Mouse (Mus musculus): ENCODE results near the gene Pxn.

The Pxn gene

DNA sequence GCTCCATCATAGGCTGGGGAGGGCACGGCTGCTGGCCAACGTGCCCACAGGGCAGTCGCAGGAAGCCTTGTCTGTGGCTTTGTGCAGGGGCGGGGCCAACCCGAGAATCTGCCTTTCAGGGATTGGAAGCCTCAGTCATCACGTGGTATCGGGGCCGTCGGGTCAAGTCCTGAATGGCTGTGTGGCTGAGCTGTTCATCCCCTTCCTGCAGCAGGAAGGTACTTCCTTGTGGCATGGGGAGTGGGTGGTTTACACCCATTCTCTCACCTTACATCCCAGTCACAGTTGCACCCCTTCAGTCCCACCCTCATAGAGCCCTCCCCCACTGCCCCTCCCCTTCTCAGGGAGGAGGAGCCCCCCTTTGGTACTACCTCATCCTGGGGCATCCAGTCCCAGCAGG is 75.2 kb downstream of the Pxn start:
- no peak for DNase-seq

- peak; percentile 67 to 84 for DNase-seq
Measured at GRCm38 (mm10) chr5:115585616-115586015, 79.1 kb downstream of the Pxn start.

DNA sequence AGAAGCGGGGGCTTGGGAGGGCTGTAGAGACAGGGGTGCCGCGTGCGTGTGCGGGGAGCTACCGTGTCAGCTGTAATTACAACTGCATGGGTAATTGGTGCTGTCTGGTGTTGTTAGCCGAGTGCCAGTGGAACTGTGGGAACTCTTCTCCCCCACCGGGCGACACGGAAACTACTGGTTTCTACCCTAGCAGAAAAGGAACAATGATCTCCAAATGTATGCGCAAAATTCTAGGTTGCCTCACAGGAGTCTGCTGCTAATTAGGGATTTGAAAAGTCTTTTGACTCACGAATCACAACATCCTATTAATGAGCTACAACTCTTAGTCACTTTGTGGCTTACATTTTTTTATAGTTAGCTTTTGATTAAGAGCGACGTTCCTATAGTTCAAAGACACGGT is 79.7 kb downstream of the Pxn start:
- no peak for DNase-seq

DNA sequence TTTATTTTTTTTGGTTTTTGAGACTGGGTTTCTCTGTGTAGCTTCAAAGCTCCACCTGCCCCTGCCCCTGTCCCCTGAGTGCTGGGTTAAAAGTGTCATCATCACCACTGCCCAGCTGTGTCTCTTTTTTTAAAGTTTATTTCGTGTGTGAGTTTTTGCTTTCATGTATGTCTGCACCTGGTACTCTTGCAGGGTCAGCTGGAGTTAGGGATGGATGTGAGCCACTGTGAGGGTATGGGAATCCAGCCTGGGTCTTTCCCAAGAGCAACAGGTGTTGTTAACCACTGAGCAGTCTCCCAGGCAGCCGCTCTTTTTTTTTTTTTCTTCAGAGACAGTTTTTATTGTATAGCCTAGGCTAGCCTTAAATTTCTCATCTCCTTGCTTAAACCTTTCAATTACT is 80.3 kb downstream of the Pxn start:
- no peak for DNase-seq

DNA sequence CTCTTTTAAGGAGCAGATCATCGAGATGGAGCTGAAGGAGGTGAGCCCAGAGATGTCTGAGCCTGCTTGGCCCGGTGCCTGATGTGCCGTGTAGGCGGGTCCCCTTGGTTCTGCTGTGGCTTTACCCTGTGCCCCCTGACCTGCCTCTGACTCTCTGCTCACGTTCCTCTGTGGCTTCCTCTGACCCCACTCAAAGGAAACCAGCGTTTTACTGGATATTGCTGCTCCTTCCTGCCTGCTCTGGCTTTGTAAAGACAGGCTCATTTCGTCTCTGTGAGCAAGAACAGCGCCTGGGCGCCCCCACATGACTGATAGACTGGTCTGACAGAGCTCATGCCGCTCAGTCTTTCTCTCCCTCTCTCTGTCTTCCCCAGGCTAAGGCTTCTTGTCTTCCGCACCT is 84.6 kb downstream of the Pxn start:
- peak; percentile 46 to 51 for DNase-seq

DNA sequence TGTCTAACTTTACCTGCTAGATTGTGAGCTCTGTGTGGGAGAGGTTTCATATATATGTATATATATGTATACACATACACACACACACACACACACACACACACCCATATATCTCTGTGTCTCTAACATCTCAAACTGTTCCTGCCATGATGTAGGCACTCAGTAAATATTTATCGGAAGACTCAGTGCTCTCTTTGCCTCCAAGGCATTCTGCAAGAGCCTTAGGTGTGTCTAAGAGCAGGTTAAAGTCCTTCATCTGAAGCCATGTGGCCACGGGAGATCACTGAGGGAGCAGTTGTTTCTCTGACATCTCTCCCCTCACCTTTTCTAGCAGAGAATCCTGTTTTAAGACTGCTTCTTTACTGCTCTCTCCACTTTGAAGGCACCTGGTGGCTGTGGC is 85.0 kb downstream of the Pxn start:
- no peak for DNase-seq

GRCm38 (mm10) chr5:115603561-115603960 is 97.1 kb downstream of the Pxn start:
- no peak for DNase-seq
